Mouse (Mus musculus): ENCODE data around the gene Lmf1. TPM values are rescaled to one million over a fixed set of nuclear protein-coding genes. Genes with fewer than 3 reads are reported as not detected.

The Lmf1 gene
- 39.1 and 40.6 TPM in 2 replicates for polyA plus RNA-seq (2015; fragmentation: Nextera tagmentation; extraction: Ambion mirVana)

- Histone ChIP-seq H3K9me3 (ENCODE audit: control insufficient read depth, low read length) (no peaks in the 10 kb centered on the region), H3K27ac (ENCODE audit: low read length) (peak within 1 kb of the TSS; percentile 71), H3K9ac (ENCODE audit: low read depth, low read length) (peak within 1 kb of the TSS; percentile 90), H3K4me3 (ENCODE audit: low read length) (peak within 1 kb of the TSS; percentile 80), H3K4me2 (ENCODE audit: low read depth, low read length) (peak within 1 kb of the TSS; percentile 98), H3K27me3 (replicated peaks; ENCODE audit: control insufficient read depth, insufficient read depth, low read length) (no peaks in the 10 kb centered on the region), H3K36me3 (ENCODE audit: control insufficient read depth, insufficient read depth, low read length) (no peaks in the 10 kb centered on the region), H3K4me1 (ENCODE audit: control insufficient read depth, insufficient read depth, low read length) (peaks cover 10% of the 10 kb centered on the region; the same call in 1 of the 2 replicates)
- WGBS = under 1% methylated on average over 31 of the region's 31 CpGs
- peak; percentile 98 for ATAC-seq
Observed at GRCm38 (mm10) chr17:25578920-25579319, at the start of gene Lmf1. Gene Lmf1, plus strand, starts transcription at chr17:25579085.

- no peak overlapping the region for H3K4me3 ChIP-seq (ENCODE audit: low read length)
- H3K36me3 ChIP-seq (ENCODE audit: control insufficient read depth, insufficient read depth, low read length) = no peaks in the 10 kb centered on the region
- no peaks in the 10 kb centered on the region for H3K9me3 ChIP-seq (ENCODE audit: control insufficient read depth, low read length)
- H3K9ac ChIP-seq (ENCODE audit: low read depth, low read length) = no peak overlapping the region; the same call in 1 of the 2 replicates
- ATAC-seq = no peak
- no peaks in the 10 kb centered on the region for H3K27me3 ChIP-seq (replicated peaks; ENCODE audit: control insufficient read depth, insufficient read depth, low read length)
- no peaks in the 10 kb centered on the region for H3K4me1 ChIP-seq (ENCODE audit: control insufficient read depth, insufficient read depth, low read length)
- WGBS = 67% methylated on average over 8 of the region's 8 CpGs
- no peak overlapping the region for H3K27ac ChIP-seq (ENCODE audit: low read length)
- no peak overlapping the region for H3K4me2 ChIP-seq (ENCODE audit: low read depth, low read length)
Observed at GRCm38 (mm10) chr17:25530357-25531022, 48.4 kb upstream of the Lmf1 start.

GRCm38 (mm10) chr17:25538945-25539875 lies 39.7 kb upstream of the Lmf1 start:
- Histone ChIP-seq H3K27ac (ENCODE audit: low read length) (no peak overlapping the region), H3K4me3 (ENCODE audit: low read length) (no peak overlapping the region), H3K9me3 (ENCODE audit: control insufficient read depth, low read length) (no peaks in the 10 kb centered on the region), H3K9ac (ENCODE audit: low read depth, low read length) (0 out of 2 replicates have a peak overlapping the region, but pooled peaks have one; percentile 6), H3K36me3 (ENCODE audit: control insufficient read depth, insufficient read depth, low read length) (no peaks in the 10 kb centered on the region), H3K4me2 (ENCODE audit: low read depth, low read length) (0 out of 2 replicates have a peak overlapping the region, but pooled peaks have one; percentile 5), H3K4me1 (ENCODE audit: control insufficient read depth, insufficient read depth, low read length) (no peaks in the 10 kb centered on the region), H3K27me3 (replicated peaks; ENCODE audit: control insufficient read depth, insufficient read depth, low read length) (no peaks in the 10 kb centered on the region)
- 33% methylated on average over 27 of the region's 27 CpGs for WGBS
- peak; percentile 28; the same call in 1 of the 2 replicates for ATAC-seq

GRCm38 (mm10) chr17:25540731-25541130 lies 38.2 kb upstream of the Lmf1 start:
- no peaks in the 10 kb centered on the region for H3K9me3 ChIP-seq (ENCODE audit: control insufficient read depth, low read length)
- WGBS = 69% methylated on average over 5 of the region's 5 CpGs

GRCm38 (mm10) chr17:25541768-25542167 lies 37.1 kb upstream of the Lmf1 start:
- no peak for ATAC-seq

More at GRCm38 (mm10) chr17:25540731-25541130, 38.2 kb upstream of the Lmf1 start:
- Histone ChIP-seq H3K4me3 (ENCODE audit: low read length) (no peak overlapping the region), H3K27me3 (replicated peaks; ENCODE audit: control insufficient read depth, insufficient read depth, low read length) (no peaks in the 10 kb centered on the region), H3K36me3 (ENCODE audit: control insufficient read depth, insufficient read depth, low read length) (no peaks in the 10 kb centered on the region), H3K4me2 (ENCODE audit: low read depth, low read length) (no peak overlapping the region), H3K9ac (ENCODE audit: low read depth, low read length) (no peak overlapping the region), H3K27ac (ENCODE audit: low read length) (no peak overlapping the region), H3K4me1 (ENCODE audit: control insufficient read depth, insufficient read depth, low read length) (no peaks in the 10 kb centered on the region)
- no peak for ATAC-seq

GRCm38 (mm10) chr17:25547026-25547425 lies 31.9 kb upstream of the Lmf1 start:
- Histone ChIP-seq H3K9me3 (ENCODE audit: control insufficient read depth, low read length) (no peaks in the 10 kb centered on the region), H3K4me3 (ENCODE audit: low read length) (no peak overlapping the region), H3K9ac (ENCODE audit: low read depth, low read length) (no peak overlapping the region), H3K27me3 (replicated peaks; ENCODE audit: control insufficient read depth, insufficient read depth, low read length) (no peaks in the 10 kb centered on the region), H3K27ac (ENCODE audit: low read length) (no peak overlapping the region), H3K4me1 (ENCODE audit: control insufficient read depth, insufficient read depth, low read length) (no peaks in the 10 kb centered on the region), H3K36me3 (ENCODE audit: control insufficient read depth, insufficient read depth, low read length) (no peaks in the 10 kb centered on the region), H3K4me2 (ENCODE audit: low read depth, low read length) (no peak overlapping the region)
- 34% methylated on average over 3 of the region's 3 CpGs for WGBS
- ATAC-seq = no peak

More at GRCm38 (mm10) chr17:25541768-25542167, 37.1 kb upstream of the Lmf1 start:
- Histone ChIP-seq H3K27me3 (replicated peaks; ENCODE audit: control insufficient read depth, insufficient read depth, low read length) (no peaks in the 10 kb centered on the region), H3K36me3 (ENCODE audit: control insufficient read depth, insufficient read depth, low read length) (no peaks in the 10 kb centered on the region), H3K4me2 (ENCODE audit: low read depth, low read length) (no peak overlapping the region), H3K4me3 (ENCODE audit: low read length) (no peak overlapping the region), H3K9me3 (ENCODE audit: control insufficient read depth, low read length) (no peaks in the 10 kb centered on the region), H3K27ac (ENCODE audit: low read length) (no peak overlapping the region), H3K4me1 (ENCODE audit: control insufficient read depth, insufficient read depth, low read length) (no peaks in the 10 kb centered on the region), H3K9ac (ENCODE audit: low read depth, low read length) (no peak overlapping the region)
- WGBS = 83% methylated on average over 4 of the region's 4 CpGs

- Histone ChIP-seq H3K4me2 (ENCODE audit: low read depth, low read length) (no peak overlapping the region), H3K4me1 (ENCODE audit: control insufficient read depth, insufficient read depth, low read length) (no peaks in the 10 kb centered on the region), H3K27ac (ENCODE audit: low read length) (no peak overlapping the region), H3K4me3 (ENCODE audit: low read length) (no peak overlapping the region), H3K36me3 (ENCODE audit: control insufficient read depth, insufficient read depth, low read length) (no peaks in the 10 kb centered on the region), H3K9ac (ENCODE audit: low read depth, low read length) (no peak overlapping the region), H3K27me3 (replicated peaks; ENCODE audit: control insufficient read depth, insufficient read depth, low read length) (no peaks in the 10 kb centered on the region), H3K9me3 (ENCODE audit: control insufficient read depth, low read length) (no peaks in the 10 kb centered on the region)
- ATAC-seq = no peak
- WGBS = 87% methylated on average over 5 of the region's 5 CpGs
Observed at GRCm38 (mm10) chr17:25550020-25550419, 28.9 kb upstream of the Lmf1 start.

- no peak overlapping the region for H3K4me2 ChIP-seq (ENCODE audit: low read depth, low read length)
- 83% methylated on average over 11 of the region's 11 CpGs for WGBS
- H3K4me3 ChIP-seq (ENCODE audit: low read length) = no peak overlapping the region
- H3K27ac ChIP-seq (ENCODE audit: low read length) = no peak overlapping the region
- H3K4me1 ChIP-seq (ENCODE audit: control insufficient read depth, insufficient read depth, low read length) = peaks cover 3% of the 10 kb centered on the region; the same call in 1 of the 2 replicates
- no peaks in the 10 kb centered on the region for H3K36me3 ChIP-seq (ENCODE audit: control insufficient read depth, insufficient read depth, low read length)
- no peaks in the 10 kb centered on the region for H3K9me3 ChIP-seq (ENCODE audit: control insufficient read depth, low read length)
- no peak overlapping the region for H3K9ac ChIP-seq (ENCODE audit: low read depth, low read length)
- no peak for ATAC-seq
- no peaks in the 10 kb centered on the region for H3K27me3 ChIP-seq (replicated peaks; ENCODE audit: control insufficient read depth, insufficient read depth, low read length)
Observed at GRCm38 (mm10) chr17:25551313-25551712, 27.6 kb upstream of the Lmf1 start.

- Histone ChIP-seq H3K9ac (ENCODE audit: low read depth, low read length) (no peak overlapping the region), H3K27ac (ENCODE audit: low read length) (no peak overlapping the region), H3K9me3 (ENCODE audit: control insufficient read depth, low read length) (no peaks in the 10 kb centered on the region), H3K27me3 (replicated peaks; ENCODE audit: control insufficient read depth, insufficient read depth, low read length) (no peaks in the 10 kb centered on the region; the same call in 1 of the 2 replicates), H3K4me3 (ENCODE audit: low read length) (no peak overlapping the region), H3K36me3 (ENCODE audit: control insufficient read depth, insufficient read depth, low read length) (no peaks in the 10 kb centered on the region), H3K4me2 (ENCODE audit: low read depth, low read length) (no peak overlapping the region), H3K4me1 (ENCODE audit: control insufficient read depth, insufficient read depth, low read length) (peaks cover 6% of the 10 kb centered on the region; the same call in 1 of the 2 replicates)
- no peak for ATAC-seq
- WGBS = 54% methylated on average over 3 of the region's 3 CpGs
Observed at GRCm38 (mm10) chr17:25555159-25555558, 23.7 kb upstream of the Lmf1 start.
